14 mouse cellular contexts compared by ENCODE assay signal in genomic region chr12:16008261-16008660, GRCm38 (mm10).
DNase-seq lines count a peak whose midpoint lies in the region; ATAC-seq and TF ChIP-seq lines count a peak whose summit lies in the region.
"Had no signal": no experiment of that assay in that cellular context is flagged by ENCODE, and none has a peak within 500 bp of the region (broad histone marks: within the 10 kb centered on the region; RNA-seq: fewer than 3 reads in every experiment).

No protein-coding gene starts in this region.

- 0 out of 2 replicates have a peak overlapping the region, but pooled peaks have one; percentile 17 for H3K4me2 ChIP-seq in liver, embryonic 13.5 days
- no peak overlapping the region for H3K4me2 ChIP-seq in liver, embryonic 11.5 days
- H3K4me2 ChIP-seq in liver, postnatal 0 days (ENCODE audit: low read depth, low read length), result no peak overlapping the region
- H3K4me2 ChIP-seq: embryonic facial prominence, embryonic 12.5 days; lung, embryonic 15.5 days; neural tube, embryonic 13.5 days had no signal

- ATAC-seq in liver, embryonic 13.5 days (ENCODE audit: low read depth), result no peak
- ATAC-seq in liver, embryonic 11.5 days (replicated peaks; ENCODE audit: low FRiP score), result no peak
- peak; percentile 33; the same call in 1 of the 2 replicates for ATAC-seq in liver, postnatal 0 days
- no peak for ATAC-seq in frontal cortex, adult (ENCODE audit: low TSS enrichment)
- ATAC-seq: hindbrain, postnatal 0 days had no signal

- H3K27me3 ChIP-seq in liver, embryonic 13.5 days, result no peaks in the 10 kb centered on the region
- no peaks in the 10 kb centered on the region for H3K27me3 ChIP-seq in liver, embryonic 11.5 days (replicated peaks; ENCODE audit: control insufficient read depth, insufficient read depth, low read length)
- no peaks in the 10 kb centered on the region for H3K27me3 ChIP-seq in liver, postnatal 0 days (ENCODE audit: insufficient read depth, low read length)
- H3K27me3 ChIP-seq: embryonic facial prominence, embryonic 12.5 days; lung, embryonic 15.5 days; neural tube, embryonic 13.5 days had no signal

- intact Hi-C loops in gastrocnemius, adult 2 months (cut with DNase I), result loop anchor here (5.0 to 10.0 kb wide), 2 partner anchors 191 to 517 kb away; partner anchors contain the start of gene Trib2

- H3K4me3 ChIP-seq in gastrocnemius, adult 2 months, result no peak overlapping the region
- no peak overlapping the region for H3K4me3 ChIP-seq in liver, embryonic 13.5 days (replicated peaks)
- H3K4me3 ChIP-seq in liver, embryonic 11.5 days (ENCODE audit: low read depth, low read length), result no peak overlapping the region
- H3K4me3 ChIP-seq in liver, postnatal 0 days (ENCODE audit: low read depth, low read length), result no peak overlapping the region
- H3K4me3 ChIP-seq: embryonic facial prominence, embryonic 12.5 days; lung, embryonic 15.5 days; neural tube, embryonic 13.5 days had no signal

- H3K4me1 ChIP-seq in liver, embryonic 13.5 days (replicated peaks), result peaks cover 19% of the 10 kb centered on the region
- peaks cover 10% of the 10 kb centered on the region for H3K4me1 ChIP-seq in liver, embryonic 11.5 days (replicated peaks; ENCODE audit: control insufficient read depth, insufficient read depth, low read length)
- H3K4me1 ChIP-seq in liver, postnatal 0 days (ENCODE audit: insufficient read depth), result peaks cover 12% of the 10 kb centered on the region
- H3K4me1 ChIP-seq: lung, embryonic 15.5 days had no signal

- H3K27ac ChIP-seq in gastrocnemius, adult 2 months, result peak overlapping the region; percentile 85
- H3K27ac ChIP-seq in liver, embryonic 13.5 days, result no peak overlapping the region
- H3K27ac ChIP-seq in liver, embryonic 11.5 days (ENCODE audit: low read depth, low read length), result no peak overlapping the region
- H3K27ac ChIP-seq in liver, postnatal 0 days (ENCODE audit: low read depth), result 0 out of 2 replicates have a peak overlapping the region, but pooled peaks have one; percentile 34
- H3K27ac ChIP-seq: embryonic facial prominence, embryonic 12.5 days; hindbrain, postnatal 0 days had no signal

- no peak for DNase-seq in gastrocnemius, adult 2 months
- DNase-seq in gastrocnemius, postnatal 25 days, result no peak
- DNase-seq in liver, embryonic 13.5 days, result no peak
- no peak for DNase-seq in liver, embryonic 11.5 days (ENCODE audit: low spot score)
- DNase-seq in liver, postnatal 0 days, result no peak
- DNase-seq in thymus, postnatal 0 days (ENCODE audit: low spot score), result peak; percentile 69
- no peak for DNase-seq in adrenal gland, postnatal 25 days
- DNase-seq: cerebellum, adult 11-12 months; layer of hippocampus, postnatal 36 days had no signal

- no peak for TF ChIP-seq CTCF in gastrocnemius, adult 2 months (IDR thresholded peaks at IDR 0.05)
- TF ChIP-seq CTCF in liver, postnatal 0 days (IDR thresholded peaks at IDR 0.05; ENCODE audit: low read depth), result no peak

- H3K36me3 ChIP-seq in liver, embryonic 13.5 days, result no peaks in the 10 kb centered on the region
- H3K36me3 ChIP-seq in liver, embryonic 11.5 days (ENCODE audit: control insufficient read depth, insufficient read depth, low read length), result no peaks in the 10 kb centered on the region
- H3K36me3 ChIP-seq in liver, postnatal 0 days (replicated peaks; ENCODE audit: insufficient read depth, low read length), result no peaks in the 10 kb centered on the region
- H3K36me3 ChIP-seq: embryonic facial prominence, embryonic 12.5 days; lung, embryonic 15.5 days; neural tube, embryonic 13.5 days had no signal

- H3K9ac ChIP-seq in liver, embryonic 13.5 days, result no peak overlapping the region
- H3K9ac ChIP-seq in liver, embryonic 11.5 days (ENCODE audit: low read depth, low read length), result no peak overlapping the region
- no peak overlapping the region for H3K9ac ChIP-seq in liver, postnatal 0 days (replicated peaks)
- H3K9ac ChIP-seq: embryonic facial prominence, embryonic 12.5 days; lung, embryonic 15.5 days; neural tube, embryonic 13.5 days had no signal

- H3K9me3 ChIP-seq in liver, embryonic 13.5 days (replicated peaks), result no peaks in the 10 kb centered on the region
- no peaks in the 10 kb centered on the region for H3K9me3 ChIP-seq in liver, embryonic 11.5 days (ENCODE audit: control insufficient read depth, low read length)
- no peaks in the 10 kb centered on the region for H3K9me3 ChIP-seq in liver, postnatal 0 days (ENCODE audit: low read length)
- H3K9me3 ChIP-seq: embryonic facial prominence, embryonic 12.5 days; lung, embryonic 15.5 days; neural tube, embryonic 13.5 days had no signal

- WGBS in liver, embryonic 13.5 days (ENCODE audit: insufficient replicate concordance), result 12% methylated on average over 4 of the region's 4 CpGs
- 36% methylated on average over 4 of the region's 4 CpGs for WGBS in liver, embryonic 11.5 days
- WGBS in liver, postnatal 0 days (ENCODE audit: insufficient replicate concordance), result 24% methylated on average over 4 of the region's 4 CpGs

- TF ChIP-seq EP300 in liver, postnatal 0 days (IDR thresholded peaks at IDR 0.05; ENCODE audit: low read depth), result no peak

Comparison
In these comparisons a context has a peak if more than half of its experiments do, and no peak if none do; other contexts are left out.
1. H3K27ac ChIP-seq: peak in gastrocnemius, adult 2 months (single experiment) and liver, postnatal 0 days (single experiment); none in liver, embryonic 13.5 days (single experiment) and liver, embryonic 11.5 days (single experiment).